Mouse (Mus musculus) cerebellum, adult 9-11 months (tissue): ENCODE data around the gene Vhl.

Experiments used
- DNase-seq: peaks from one replicate; pipeline ENCODE4 v3.0.0; 2022

The Vhl gene

DNA sequence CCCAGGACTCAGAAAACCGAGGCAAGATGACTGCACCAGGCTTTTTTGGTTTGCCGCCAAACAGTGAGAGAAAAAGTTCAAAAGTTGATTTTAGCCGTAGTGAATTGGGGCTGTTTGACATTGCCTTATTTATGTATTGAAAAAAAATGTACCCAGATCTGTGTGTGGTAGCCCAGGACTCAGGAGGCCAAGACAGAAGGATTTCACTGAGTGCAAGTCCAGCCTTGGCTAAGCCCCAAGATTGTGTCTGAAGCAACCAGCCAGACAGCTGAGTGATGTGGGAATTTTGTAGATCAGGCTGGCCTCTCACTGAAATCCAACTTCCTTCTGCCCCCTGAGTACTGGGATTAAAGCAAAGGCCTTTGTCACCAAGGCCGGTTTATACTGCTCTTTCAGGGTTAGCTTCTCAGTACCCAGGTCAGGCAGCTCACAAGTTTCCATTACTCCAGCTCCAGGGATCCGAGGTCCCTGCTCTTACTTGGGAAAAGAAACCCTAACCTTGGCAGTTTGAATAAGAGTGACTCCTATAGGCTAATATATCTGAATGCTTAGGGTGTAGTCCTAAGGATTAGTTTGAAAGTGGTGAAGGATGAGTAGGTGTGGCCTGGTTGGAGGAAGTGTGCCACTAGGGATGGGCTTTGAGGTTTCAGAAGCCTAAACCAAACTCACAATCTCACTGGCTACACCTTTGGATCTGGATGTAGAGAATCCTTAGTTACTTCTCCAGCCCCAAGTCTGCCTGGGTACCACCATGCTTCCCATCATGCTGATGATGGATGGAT is 1.4 kb downstream of the Vhl start:
- peak; percentile 28 for DNase-seq

DNA sequence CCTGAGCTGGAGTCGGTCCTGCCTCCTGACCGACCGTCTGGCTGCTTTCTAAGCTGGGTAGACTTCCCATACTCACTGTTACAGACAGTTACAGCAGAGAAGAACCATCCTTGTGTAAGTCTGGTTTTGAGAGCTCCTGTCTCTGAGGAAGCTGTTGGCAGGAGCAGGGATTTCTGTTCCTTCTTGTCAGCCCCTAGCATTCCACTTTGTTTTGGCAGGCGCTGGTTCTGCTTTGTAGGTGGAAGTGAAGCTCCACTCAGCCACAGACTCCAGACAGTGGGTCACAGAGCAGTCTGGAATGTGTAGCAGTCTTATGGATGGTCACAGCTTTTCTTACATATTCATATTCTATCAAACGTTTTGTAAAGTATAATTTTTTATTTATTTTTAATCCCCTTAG is 6.6 kb downstream of the Vhl start:
- no peak for DNase-seq

DNA sequence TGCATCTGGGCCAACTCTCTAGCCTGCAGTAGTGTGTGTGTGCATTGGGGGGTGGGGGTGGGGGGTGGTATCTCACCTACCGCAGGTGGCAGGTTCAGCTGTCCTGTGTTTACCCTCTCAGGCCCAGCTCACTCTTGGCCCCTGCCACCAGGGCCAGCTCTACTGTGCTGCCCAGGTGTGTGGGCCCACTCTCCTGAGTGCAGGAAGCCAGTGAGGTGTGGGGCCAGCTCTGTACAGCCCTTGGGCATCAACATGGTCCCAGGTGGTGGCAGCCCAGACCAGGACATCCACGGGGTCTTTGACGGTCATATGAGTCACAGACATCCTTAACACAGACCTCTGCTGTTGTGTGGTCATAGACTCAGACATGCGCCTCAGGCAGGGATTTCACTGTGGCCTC is 9.1 kb downstream of the Vhl start:
- DNase-seq: no peak

DNA sequence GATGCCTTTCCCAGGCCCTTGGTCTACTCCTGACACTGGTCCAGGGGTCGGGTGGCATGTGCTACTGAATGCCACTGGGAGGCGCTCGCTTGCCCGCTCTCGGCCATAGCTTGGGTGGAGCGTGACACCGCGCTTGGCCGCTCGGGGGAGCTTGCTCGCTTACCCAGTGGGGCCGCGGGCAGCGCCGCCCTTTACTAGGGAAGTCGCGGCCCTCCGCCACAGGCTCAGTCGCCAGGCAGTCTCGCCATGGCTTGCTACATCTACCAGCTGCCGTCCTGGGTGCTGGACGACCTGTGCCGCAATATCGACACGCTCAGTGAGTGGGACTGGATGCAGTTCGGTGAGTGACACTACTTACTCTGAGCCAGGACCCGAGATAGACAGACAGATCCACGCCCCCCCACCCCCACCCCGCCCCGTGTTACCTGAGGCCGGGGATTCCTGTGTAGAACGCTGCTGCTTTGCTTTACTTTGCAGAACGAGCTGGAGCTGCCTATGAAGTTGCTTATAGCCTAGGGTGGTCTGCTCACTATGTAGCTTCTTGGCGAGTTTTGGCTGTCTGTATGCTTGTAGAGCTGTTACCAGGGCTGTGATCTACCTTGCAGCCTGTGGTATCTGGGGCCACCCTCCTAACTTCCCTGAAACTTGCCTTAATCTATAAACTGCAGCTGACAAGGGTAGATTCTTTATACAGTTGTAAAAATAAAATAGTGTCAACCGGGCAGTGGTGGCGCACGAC is 14.7 kb downstream of the Vhl start, which contains the start of gene Irak2:
Irak2 (plus strand) TSS at position 166 of the 739 bp plus-strand sequence.
- peak; percentile 94 for DNase-seq

DNA sequence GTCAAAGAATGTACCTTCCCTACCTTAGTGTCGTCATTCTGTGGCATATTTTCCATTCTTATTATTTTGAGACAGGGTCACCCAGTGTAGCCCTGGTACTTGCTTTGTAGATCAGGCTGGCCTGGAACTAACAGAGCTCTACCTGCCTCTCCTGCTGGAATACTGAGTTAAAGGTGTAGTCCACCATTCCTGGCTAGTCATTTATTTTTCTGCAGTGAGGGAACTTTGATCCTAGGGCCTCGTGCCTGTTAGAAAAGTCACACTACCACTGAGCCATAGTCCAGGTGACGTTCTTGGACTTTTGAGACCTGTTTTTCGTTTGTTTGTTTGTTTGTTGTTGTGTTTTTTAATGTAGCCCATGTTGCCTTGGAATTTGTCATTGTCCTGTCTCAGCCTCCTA is 15.4 kb downstream of the Vhl start:
- DNase-seq: no peak

DNA sequence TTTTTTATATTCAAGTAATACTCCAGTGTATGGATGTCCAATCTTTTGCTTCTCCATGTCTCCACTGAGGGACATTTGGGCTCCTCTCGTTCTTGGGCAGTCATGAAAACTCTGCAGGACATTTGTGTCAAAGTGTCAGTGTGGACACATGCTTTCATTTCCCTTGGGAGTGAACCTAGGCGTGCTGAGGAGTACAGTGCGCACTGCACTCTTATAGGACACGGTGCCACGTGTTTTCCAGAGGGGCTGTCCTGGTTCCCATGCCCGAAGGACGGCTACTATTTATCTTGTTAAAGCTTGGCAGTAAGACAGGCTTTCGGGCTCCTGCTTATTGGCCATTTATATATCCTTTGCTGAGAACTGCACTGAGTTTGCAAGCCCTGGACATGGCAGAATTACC is 18.8 kb downstream of the Vhl start:
- no peak for DNase-seq

DNA sequence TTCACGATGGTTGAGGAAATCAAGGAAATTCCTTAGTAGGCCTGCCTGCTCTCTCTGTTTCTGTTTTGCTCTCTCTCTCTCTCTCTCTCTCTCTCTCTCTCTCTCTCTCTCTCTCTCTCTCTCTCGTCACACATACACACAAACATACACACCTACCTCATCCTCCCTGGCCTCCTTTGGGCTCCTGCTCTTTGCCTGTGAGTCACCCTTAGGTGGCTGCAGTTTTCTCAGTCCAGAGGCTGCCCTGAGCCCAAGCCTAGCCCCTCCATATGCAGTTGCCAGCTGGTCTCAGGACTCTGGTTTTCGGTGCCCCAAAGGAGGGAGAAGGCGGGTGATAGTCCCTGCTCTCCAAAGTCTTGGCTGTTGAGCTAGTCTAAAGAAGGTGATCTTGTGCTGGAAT is 19.3 kb downstream of the Vhl start:
- no peak for DNase-seq

DNA sequence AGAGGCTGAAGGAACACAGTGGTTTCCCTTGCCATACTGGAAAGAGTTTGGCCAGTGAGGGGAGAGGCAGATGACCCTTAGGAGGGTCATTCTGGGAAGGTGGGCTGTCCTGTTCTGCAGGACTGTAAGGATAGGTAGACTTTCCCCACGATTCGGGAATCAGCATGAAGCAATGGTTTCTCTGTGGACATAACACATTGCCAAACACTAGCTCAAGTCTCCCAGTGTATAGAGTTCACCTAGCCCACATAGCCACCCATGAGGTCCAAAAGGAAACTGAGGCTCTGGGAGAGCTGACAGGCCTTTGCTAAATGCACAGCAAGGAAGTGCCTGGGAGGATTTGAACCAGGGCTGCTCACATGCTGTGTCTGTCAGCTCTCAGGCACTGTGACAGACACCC is 20.2 kb downstream of the Vhl start:
- no peak for DNase-seq

DNA sequence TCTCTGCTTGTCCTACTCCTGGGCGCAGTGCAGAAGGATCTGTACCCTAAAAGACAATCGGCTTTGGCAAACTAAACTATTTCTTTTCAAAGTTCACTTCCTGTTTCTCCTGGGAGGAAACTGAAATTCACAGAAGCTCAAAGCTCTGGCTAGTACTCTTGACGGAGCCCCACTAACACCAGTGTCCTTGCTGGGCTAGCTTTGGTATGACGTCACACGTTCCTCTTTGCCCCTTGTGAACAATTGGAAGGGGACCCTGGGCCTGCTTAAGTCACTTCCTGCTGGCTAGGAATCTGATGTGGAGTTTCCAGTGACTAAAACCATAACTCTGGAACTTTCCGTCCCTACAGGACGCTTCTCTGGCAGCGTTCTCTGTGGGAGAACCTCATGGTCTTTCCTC is 21.0 kb downstream of the Vhl start:
- no peak for DNase-seq

DNA sequence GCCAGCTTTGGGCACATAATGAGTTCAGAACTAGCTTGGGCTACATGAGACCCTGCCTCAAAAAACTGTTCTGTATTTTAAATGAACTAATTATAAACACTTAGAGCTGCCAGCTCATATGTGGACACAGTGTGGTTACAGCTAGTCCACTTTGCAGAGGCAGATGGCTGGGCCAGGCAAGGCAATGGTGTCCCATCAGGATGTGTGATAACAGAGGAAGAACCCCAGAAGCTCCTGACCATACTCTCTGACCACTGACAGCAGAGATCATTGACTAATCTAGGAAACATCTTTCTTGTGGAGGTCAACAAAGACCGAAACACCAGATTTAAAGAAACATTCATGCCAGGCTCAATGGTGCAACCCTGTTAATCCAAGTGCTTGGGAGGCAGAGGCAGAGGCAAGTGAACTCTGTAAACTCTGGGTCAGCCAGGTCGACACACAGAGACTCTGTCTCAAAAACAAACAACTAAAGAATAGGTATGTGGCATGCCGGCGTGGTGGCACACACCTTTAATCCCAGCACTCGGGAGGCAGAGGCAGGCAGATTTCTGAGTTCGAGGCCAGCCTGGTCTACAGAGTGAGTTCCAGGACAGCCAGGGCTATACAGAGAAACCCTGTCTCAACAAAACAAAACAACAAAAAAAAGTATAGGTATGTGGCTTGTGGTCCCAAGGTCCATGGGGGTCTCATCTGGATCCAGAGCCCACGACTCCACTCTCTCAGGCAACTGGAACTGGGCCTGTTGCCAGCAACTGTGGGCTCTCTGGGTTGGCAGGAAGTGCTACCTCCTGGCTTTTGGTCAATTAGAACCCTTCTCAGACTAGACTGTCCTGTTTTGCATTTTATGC is 25.8 kb downstream of the Vhl start:
- DNase-seq: no peak

DNA sequence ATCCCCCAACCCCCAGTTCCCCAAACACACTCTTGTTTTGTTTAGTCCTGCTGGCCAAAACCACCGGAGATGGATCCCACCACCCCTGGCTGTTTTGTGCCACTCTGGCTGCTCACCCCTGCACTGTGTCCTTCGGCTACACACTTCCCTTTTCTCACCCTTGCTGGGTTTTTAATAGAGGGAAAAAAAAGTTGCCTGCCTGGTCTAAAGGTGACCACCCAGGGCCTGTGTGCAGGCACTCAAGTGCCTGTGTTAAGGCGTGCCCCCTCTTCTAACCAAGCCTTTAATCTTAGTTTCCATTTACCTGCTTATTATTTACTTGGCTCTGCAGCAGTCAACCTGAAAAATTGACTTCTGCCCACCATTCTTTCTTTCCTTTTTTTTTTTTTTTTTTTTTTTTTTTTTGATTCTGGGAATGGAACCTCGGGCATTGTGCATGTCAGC is 26.5 kb downstream of the Vhl start:
- DNase-seq: no peak

DNA sequence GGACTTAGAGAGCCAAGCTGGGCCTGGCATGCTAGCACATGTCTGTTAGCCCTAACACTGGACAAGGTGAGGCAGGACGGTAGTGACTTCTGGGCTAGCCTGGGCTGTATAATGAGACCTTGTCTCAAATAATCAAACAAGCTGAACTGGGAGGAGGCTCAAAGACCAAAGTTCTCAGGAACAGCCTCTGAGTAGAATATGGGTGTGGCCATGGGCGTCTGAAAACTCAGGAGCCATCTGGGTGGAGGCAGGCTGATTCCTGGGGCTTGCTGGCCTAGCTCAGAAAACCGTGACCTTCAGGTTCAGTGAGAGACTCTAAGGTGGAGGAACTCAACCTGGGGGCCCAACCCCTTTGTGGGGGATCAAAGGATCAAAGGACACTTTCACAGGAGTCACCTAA is 27.9 kb downstream of the Vhl start:
- DNase-seq: no peak

DNA sequence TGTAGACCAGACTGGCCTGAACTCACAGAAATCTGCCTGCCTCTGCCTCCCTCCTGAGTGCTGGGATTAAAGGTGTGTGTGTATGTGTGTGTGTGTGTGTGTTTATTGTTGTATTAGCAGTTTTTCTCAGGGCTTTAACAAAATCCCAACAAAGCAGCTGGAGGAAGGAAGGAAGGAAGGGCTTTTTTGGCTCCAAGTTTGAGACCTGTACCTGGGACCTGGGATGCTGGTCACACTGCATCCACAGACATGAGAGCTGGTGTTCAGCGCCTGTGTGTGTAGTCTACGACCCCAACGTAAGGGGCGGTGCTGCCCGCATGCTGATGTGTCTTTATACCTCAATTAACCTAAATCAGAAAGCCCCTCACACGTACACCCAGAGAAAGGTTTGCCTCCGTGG is 29.8 kb downstream of the Vhl start:
- DNase-seq: no peak

DNA sequence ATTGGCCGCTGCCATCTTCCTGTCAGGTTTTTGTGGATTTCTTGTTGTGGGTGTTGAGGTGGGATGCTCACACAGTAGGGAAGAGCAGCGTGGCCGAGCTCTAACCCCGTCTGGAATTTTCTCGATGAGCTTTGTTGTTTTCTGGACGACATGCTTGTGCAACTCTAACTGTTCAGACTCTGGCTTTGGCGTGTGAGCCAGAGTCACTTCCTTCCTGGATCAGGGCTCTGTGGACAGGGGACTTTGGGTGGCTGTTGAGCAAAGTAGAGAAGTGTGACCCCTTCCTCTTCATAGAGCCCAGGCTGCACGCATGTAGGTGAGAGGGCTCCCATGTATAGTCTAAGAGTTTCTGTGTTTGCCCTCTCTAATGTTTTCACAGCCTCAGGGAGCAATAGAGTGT is 30.3 kb downstream of the Vhl start:
- no peak for DNase-seq

DNA sequence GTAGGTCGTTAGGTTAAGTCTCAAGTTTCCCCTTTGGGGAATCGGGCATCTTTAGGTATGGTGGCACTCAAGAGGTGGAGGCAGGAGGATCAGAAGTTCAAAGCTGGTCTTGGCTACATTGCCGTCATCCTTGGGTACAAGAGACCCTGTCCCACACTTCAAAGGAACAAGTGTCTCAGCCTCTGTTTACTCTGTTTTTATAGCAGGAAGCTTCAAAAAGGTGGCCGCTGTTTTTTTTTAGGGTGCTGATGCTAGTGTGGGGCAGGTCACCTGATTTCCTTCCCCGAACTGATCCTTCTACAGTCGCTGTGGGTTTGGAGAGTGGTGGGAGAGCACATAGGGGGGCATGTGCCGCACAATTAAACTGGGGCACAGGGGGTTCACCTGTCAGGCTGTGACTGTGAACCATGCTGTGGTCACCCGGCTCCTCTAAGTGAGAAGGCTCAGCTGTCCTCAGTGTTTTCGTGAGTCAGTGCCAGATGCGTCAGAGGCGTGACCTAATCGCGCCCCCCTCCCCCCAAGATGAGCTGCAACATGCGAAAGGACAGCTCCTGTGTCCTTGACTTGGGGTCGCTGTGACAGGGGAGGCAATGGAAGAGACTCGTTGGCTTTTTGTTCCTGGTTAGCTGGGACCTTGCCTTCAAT is 31.1 kb downstream of the Vhl start:
- DNase-seq: no peak

DNA sequence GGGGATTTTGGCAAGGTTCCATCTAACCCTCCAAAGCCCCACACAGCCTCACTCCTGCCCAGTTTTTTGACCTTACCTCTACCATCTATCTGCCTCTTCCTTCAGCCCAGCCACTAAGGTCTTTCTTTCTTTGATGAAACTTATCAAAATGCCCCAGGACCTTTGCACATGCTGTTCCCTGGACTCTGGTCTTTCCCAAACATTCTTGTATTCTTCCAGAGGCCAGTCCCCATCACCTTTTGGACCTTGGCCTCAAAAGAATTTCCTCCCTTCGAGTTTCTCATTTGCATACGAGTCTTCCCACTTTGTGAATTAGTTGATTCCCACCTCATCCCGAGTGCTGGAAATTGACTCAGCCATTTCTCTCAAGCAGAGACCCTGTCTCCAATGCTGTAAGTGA is 31.7 kb downstream of the Vhl start:
- DNase-seq: no peak

DNA sequence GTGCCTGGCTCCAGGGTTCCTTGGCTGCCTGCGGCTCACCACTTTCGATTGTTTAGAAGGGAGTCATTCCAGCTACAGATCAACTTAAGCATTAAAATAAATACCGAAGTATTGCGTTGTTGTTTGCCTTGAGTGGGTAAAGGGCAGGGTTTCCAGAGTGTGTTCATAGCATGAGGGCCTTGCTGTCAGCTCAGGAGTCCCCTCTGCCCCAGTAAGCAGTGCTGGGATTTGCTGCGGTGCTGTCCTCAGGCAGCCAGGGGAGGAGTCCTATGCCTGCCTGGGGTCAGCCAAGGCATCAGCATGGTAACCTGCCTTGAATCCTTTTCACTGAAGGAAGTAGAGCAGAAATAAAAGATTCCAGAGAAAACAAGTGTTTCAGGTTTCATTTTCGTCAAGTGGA is 33.1 kb downstream of the Vhl start:
- DNase-seq: no peak

DNA sequence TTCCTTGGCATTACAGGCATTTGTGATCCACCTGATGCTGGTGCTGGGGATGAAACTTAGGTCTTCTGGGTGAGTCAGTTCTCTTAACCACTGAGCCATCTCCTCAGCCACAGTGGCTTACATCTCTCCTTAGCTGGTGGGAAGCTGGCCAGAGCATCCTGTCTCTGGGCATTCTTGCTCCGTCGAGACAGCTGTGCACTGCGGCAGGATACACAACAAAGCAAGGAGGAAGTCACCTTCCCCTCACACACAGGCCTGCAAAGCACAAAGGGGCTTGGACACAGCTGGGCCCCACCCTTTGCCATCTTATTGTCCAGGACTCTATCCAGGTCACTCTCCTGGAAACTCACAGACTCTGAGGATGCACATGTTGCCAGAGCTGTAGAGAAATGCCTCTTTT is 34.5 kb downstream of the Vhl start:
- no peak for DNase-seq

DNA sequence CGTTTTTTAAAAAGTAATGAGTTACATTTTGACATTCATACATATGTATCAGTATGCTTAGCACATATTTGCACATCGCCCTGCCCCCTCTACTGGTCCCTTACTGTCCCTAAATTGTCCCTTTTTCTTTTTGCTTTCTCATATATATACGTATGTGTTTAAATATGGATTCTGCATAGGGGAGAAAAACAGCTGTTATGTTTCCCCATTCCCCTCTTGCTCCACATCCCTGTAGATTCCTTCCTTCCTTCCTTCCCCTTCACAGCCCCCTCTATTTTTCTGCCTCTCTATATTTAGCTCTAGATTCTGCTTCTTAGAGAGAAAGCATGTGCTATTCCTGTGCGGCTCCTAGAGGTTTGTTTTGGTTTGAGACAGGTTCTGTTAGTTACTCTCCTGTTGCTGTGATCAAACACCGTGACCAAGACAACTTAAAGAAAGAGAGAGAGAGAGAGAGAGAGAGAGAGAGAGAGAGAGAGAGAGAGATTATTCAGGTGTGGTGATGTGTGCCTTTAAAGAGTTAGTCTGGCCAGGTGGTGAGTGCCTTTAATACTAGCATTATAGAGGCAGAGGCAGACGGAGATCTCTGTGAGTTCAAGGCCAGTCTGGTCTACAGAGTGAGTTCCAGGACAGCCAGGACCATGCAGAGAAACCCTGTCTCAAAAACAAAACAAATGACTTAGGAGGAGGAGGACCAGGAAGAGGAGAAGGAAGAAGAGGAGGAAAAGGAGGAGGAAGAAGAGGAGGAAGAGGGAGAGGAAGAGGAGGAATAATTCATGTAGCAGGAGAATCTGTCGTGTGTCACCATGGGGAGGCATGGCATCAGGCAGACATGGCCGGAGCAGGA is 36.1 kb downstream of the Vhl start:
- DNase-seq: no peak

DNA sequence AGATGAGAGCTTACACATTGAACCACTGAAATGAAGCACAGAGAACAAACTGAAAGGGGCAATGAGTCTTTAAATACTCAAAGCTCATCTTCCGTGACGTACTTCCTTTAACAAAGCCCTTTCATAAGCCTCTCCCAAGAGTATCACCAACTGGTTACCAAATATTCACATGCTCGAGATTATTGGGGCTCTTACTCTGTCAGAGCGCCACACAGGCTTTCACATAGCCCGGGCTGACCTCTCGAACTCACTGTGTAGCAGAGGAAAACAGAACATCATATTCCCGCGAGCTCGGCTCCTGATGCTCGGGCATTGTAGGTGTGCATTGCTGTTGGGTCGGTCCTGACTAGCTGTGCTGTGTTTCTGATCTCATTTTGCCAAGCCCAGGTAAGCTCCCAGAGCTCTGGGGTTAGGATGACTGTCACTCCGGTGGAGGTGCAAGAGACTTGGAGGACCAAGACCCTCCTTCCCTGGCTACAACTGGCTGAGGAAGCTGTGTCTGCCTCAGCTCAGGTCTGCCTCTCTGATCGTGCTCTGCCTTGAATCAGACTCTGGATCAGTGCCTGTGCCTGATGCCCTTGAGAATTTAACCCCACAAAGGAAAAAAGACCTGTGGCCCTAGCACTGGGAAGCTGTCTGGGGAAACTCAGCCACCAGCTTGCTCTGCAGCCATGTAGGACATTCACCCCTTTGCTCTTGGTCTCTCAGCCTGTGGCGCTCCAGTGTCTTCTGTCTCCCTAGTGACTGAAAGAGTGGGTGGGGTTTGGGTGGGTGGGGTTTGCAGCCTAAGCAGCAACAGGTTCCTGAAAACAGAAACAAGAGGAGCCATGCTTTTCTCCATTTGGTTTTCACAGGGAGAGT is 37.0 kb downstream of the Vhl start:
- DNase-seq: no peak
